Mouse (Mus musculus) cortical plate, adult 2 months (tissue): ENCODE data around the gene Cpsf2.

Experiments
- CTCF ChIP-seq: fragments of 200-500 bp; IDR thresholded peaks from 2 replicates; pipeline ENCODE4 v1.5.1; 2011; ENCODE audit warnings: mild to moderate bottlenecking, control low read depth, low read length; ENCODE audit not compliant: insufficient read depth; ENCODE audit errors: extremely low read depth
- POLR2A ChIP-seq: fragments of 200-500 bp; IDR thresholded peaks from 2 replicates; pipeline ENCODE4 v1.6.1; 2011; ENCODE audit warnings: mild to moderate bottlenecking, low read length, control low read depth; ENCODE audit not compliant: insufficient read depth; ENCODE audit errors: extremely low read depth

- TF ChIP-seq CTCF (no peak), POLR2A (no peak)
Measured at GRCm38 (mm10) chr12:102055758-102056157, 80.0 kb downstream of the Cpsf2 start.
